Mouse (Mus musculus): ENCODE results near the gene Caprin1. TPM values are rescaled to one million over a fixed set of nuclear protein-coding genes. Genes with fewer than 3 reads are reported as not detected.

The Caprin1 gene
- polyA plus RNA-seq, 1 experiment from 2014 or later, result 337 TPM

- Histone ChIP-seq H3K36me3 (peaks cover 78% of the 10 kb centered on the region), H3K27me3 (no peaks in the 10 kb centered on the region), H3K9ac (no peak overlapping the region), H3K27ac (no peak overlapping the region), H3K4me3 (replicated peaks) (no peak overlapping the region), H3K4me2 (no peak overlapping the region), H3K4me1 (no peaks in the 10 kb centered on the region), H3K9me3 (replicated peaks) (no peaks in the 10 kb centered on the region)
- WGBS, result 88% methylated on average over 9 of the region's 9 CpGs
- ATAC-seq (replicated peaks; ENCODE audit: low FRiP score), result no peak
Measured at GRCm38 (mm10) chr2:103747891-103748290, 49.6 kb downstream of the Caprin1 start.

DNA sequence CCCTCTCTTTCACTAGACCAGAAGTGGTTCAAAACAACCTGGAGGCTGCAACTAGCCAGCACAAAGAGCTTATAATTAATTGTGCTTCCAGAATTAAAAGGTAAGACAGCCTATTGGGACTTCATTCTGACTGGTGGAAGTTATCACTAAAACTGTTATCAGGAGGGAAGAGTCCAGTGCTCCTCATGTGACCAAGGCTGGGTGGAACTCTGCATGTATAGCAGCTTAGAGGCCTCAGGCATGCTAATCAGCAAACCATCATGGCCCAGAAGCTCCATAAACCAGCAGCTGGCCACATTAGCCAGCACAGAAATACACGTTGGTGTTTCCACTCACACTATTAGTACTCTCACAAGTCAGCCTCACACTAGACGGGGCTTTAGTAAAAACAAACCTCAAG lies 50.7 kb downstream of the Caprin1 start:
- H3K9me3 ChIP-seq (replicated peaks), result no peaks in the 10 kb centered on the region
- H3K36me3 ChIP-seq, result peaks cover 77% of the 10 kb centered on the region
- no peak overlapping the region for H3K4me3 ChIP-seq (replicated peaks)
- H3K27ac ChIP-seq, result no peak overlapping the region
- no peaks in the 10 kb centered on the region for H3K27me3 ChIP-seq
- H3K4me1 ChIP-seq, result no peaks in the 10 kb centered on the region
- no peak for ATAC-seq (replicated peaks; ENCODE audit: low FRiP score)
- H3K9ac ChIP-seq, result no peak overlapping the region
- no peak overlapping the region for H3K4me2 ChIP-seq
- 87% methylated on average over 2 of the region's 2 CpGs for WGBS

DNA sequence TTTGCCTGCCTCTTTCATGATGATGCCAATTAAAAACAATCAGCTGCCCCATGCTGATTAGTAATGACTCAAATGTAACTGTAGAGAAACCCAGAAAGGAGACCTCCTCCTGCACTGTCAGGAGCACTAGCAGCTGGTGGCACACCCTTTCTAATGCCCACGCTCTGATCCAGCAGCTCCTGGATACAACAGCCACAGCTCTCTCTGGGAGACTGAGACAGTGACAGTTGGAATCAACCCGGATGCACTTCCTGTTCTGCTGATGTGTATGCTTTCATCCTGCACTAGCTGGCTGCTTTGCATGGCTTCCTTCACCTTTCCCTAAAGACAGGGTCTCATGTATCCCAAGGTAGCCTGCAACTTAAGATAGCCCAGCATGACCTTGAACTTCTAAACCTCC lies 51.4 kb downstream of the Caprin1 start:
- no peak overlapping the region for H3K4me3 ChIP-seq (replicated peaks)
- no peaks in the 10 kb centered on the region for H3K9me3 ChIP-seq (replicated peaks)
- peaks cover 74% of the 10 kb centered on the region for H3K36me3 ChIP-seq
- no peak overlapping the region for H3K27ac ChIP-seq
- no peak for ATAC-seq (replicated peaks; ENCODE audit: low FRiP score)
- H3K9ac ChIP-seq, result no peak overlapping the region
- 76% methylated on average over 2 of the region's 2 CpGs for WGBS
- H3K27me3 ChIP-seq, result no peaks in the 10 kb centered on the region
- no peaks in the 10 kb centered on the region for H3K4me1 ChIP-seq
- H3K4me2 ChIP-seq, result no peak overlapping the region

DNA sequence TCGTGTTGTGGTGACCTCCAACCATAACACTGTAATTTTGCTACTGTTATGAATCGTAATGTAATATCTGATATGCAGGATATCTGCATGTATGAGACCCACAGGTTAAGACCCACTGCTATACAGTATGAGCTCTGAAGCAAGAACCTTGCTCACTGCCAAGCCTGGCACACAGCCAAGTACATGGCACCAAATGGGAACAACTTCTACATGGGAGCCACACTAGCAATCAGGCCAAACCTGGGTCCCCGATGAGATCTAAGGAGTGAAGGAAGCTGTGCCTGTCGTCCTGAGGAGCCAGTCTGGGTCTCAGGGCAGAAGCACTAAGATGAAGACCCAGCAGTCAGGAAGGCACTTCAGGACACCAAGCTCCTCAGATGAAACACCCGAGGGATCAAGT lies 52.0 kb downstream of the Caprin1 start:
- no peak overlapping the region for H3K4me3 ChIP-seq (replicated peaks)
- H3K4me2 ChIP-seq, result no peak overlapping the region
- no peak overlapping the region for H3K9ac ChIP-seq
- no peak overlapping the region for H3K27ac ChIP-seq
- no peak for ATAC-seq (replicated peaks; ENCODE audit: low FRiP score)
- no peaks in the 10 kb centered on the region for H3K4me1 ChIP-seq
- 82% methylated on average over 5 of the region's 5 CpGs for WGBS
- no peaks in the 10 kb centered on the region for H3K27me3 ChIP-seq
- H3K36me3 ChIP-seq, result peaks cover 74% of the 10 kb centered on the region
- no peaks in the 10 kb centered on the region for H3K9me3 ChIP-seq (replicated peaks)

- Histone ChIP-seq H3K27ac (no peak overlapping the region), H3K4me2 (no peak overlapping the region), H3K4me1 (no peaks in the 10 kb centered on the region), H3K36me3 (peaks cover 73% of the 10 kb centered on the region), H3K27me3 (no peaks in the 10 kb centered on the region), H3K9me3 (replicated peaks) (no peaks in the 10 kb centered on the region), H3K9ac (no peak overlapping the region), H3K4me3 (replicated peaks) (no peak overlapping the region)
- ATAC-seq (replicated peaks; ENCODE audit: low FRiP score), result no peak
- WGBS, result 85% methylated on average over 7 of the region's 7 CpGs
Measured at GRCm38 (mm10) chr2:103743988-103744387, 53.5 kb downstream of the Caprin1 start.

GRCm38 (mm10) chr2:103743536-103743935 lies 53.9 kb downstream of the Caprin1 start:
- Histone ChIP-seq H3K4me2 (no peak overlapping the region), H3K27me3 (no peaks in the 10 kb centered on the region), H3K9me3 (replicated peaks) (no peaks in the 10 kb centered on the region), H3K4me1 (no peaks in the 10 kb centered on the region), H3K36me3 (peaks cover 75% of the 10 kb centered on the region), H3K27ac (no peak overlapping the region), H3K4me3 (replicated peaks) (no peak overlapping the region), H3K9ac (no peak overlapping the region)
- ATAC-seq (replicated peaks; ENCODE audit: low FRiP score), result no peak
- WGBS, result 94% methylated on average over 2 of the region's 2 CpGs

GRCm38 (mm10) chr2:103742821-103743220 lies 54.6 kb downstream of the Caprin1 start:
- Histone ChIP-seq H3K36me3 (peaks cover 71% of the 10 kb centered on the region), H3K27ac (no peak overlapping the region), H3K9me3 (replicated peaks) (no peaks in the 10 kb centered on the region), H3K4me2 (no peak overlapping the region), H3K4me3 (replicated peaks) (no peak overlapping the region), H3K27me3 (no peaks in the 10 kb centered on the region), H3K4me1 (no peaks in the 10 kb centered on the region), H3K9ac (no peak overlapping the region)
- no peak for ATAC-seq (replicated peaks; ENCODE audit: low FRiP score)
- WGBS, result 97% methylated on average over 6 of the region's 6 CpGs

GRCm38 (mm10) chr2:103731423-103731822 lies 66.0 kb downstream of the Caprin1 start:
- WGBS, result 93% methylated on average over 6 of the region's 6 CpGs
- Histone ChIP-seq H3K27ac (no peak overlapping the region), H3K27me3 (no peaks in the 10 kb centered on the region), H3K4me1 (no peaks in the 10 kb centered on the region), H3K4me2 (no peak overlapping the region), H3K9me3 (replicated peaks) (no peaks in the 10 kb centered on the region), H3K9ac (no peak overlapping the region), H3K36me3 (peaks cover 94% of the 10 kb centered on the region), H3K4me3 (replicated peaks) (no peak overlapping the region)
- no peak for ATAC-seq (replicated peaks; ENCODE audit: low FRiP score)

GRCm38 (mm10) chr2:103730999-103731398 lies 66.5 kb downstream of the Caprin1 start:
- H3K9ac ChIP-seq, result no peak overlapping the region
- H3K36me3 ChIP-seq, result peaks cover 94% of the 10 kb centered on the region
- WGBS, result 86% methylated on average over 8 of the region's 8 CpGs
- no peak overlapping the region for H3K4me3 ChIP-seq (replicated peaks)
- no peak overlapping the region for H3K4me2 ChIP-seq
- no peaks in the 10 kb centered on the region for H3K4me1 ChIP-seq
- H3K9me3 ChIP-seq (replicated peaks), result no peaks in the 10 kb centered on the region
- no peaks in the 10 kb centered on the region for H3K27me3 ChIP-seq
- H3K27ac ChIP-seq, result no peak overlapping the region
- ATAC-seq (replicated peaks; ENCODE audit: low FRiP score), result no peak

GRCm38 (mm10) chr2:103728027-103728540 lies 69.4 kb downstream of the Caprin1 start:
- no peak overlapping the region for H3K9ac ChIP-seq
- no peak for ATAC-seq (replicated peaks; ENCODE audit: low FRiP score)
- no peaks in the 10 kb centered on the region for H3K9me3 ChIP-seq (replicated peaks)
- no peak overlapping the region for H3K4me2 ChIP-seq
- peaks cover 94% of the 10 kb centered on the region for H3K36me3 ChIP-seq
- H3K27ac ChIP-seq, result no peak overlapping the region
- H3K27me3 ChIP-seq, result no peaks in the 10 kb centered on the region
- 83% methylated on average over 12 of the region's 12 CpGs for WGBS
- no peaks in the 10 kb centered on the region for H3K4me1 ChIP-seq
- H3K4me3 ChIP-seq (replicated peaks), result no peak overlapping the region

DNA sequence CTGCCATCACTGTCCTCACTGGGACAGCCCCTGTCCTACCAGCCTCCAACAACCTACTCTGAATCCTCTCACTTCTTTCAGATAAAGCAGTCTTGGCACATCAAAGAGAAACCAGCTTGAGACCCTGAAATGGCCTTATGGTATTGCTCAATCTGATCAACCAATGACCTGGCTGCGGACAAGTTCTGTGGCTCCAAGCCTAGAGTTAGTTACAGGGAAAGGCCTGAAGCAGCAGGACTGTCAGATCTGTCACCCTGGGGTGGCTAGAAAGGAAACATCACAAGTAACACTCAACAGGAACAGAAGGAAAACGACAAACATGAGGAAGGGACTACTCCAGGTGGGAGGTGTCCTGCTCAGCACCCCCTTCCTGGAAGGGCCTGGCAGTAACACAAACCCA lies 72.9 kb downstream of the Caprin1 start:
- no peaks in the 10 kb centered on the region for H3K4me1 ChIP-seq
- H3K27me3 ChIP-seq, result no peaks in the 10 kb centered on the region
- peaks cover 91% of the 10 kb centered on the region for H3K36me3 ChIP-seq
- H3K9ac ChIP-seq, result no peak overlapping the region
- H3K4me3 ChIP-seq (replicated peaks), result no peak overlapping the region
- H3K27ac ChIP-seq, result no peak overlapping the region
- H3K9me3 ChIP-seq (replicated peaks), result no peaks in the 10 kb centered on the region
- ATAC-seq (replicated peaks; ENCODE audit: low FRiP score), result no peak
- 83% methylated on average over 2 of the region's 2 CpGs for WGBS
- no peak overlapping the region for H3K4me2 ChIP-seq

DNA sequence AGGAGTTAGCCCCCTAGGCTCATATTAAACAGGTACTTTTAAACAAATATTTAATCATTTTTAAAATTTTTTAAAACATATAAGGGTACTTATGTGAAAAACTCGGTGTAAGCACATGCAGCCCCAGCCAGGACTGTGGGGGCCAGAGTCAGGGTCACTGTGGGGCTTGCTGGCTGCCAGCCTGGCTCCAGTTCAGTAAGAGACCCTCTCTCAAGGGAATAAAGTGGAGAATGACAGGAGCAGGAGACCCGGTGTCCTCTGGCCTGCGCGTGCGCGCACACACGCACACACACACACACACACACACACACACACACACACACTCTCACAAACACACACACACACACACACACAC lies 78.2 kb downstream of the Caprin1 start:
- ATAC-seq (replicated peaks; ENCODE audit: low FRiP score), result no peak
- H3K4me2 ChIP-seq, result no peak overlapping the region
- 91% methylated on average over 7 of the region's 7 CpGs for WGBS
- no peaks in the 10 kb centered on the region for H3K4me1 ChIP-seq
- H3K27ac ChIP-seq, result no peak overlapping the region
- H3K9me3 ChIP-seq (replicated peaks), result no peaks in the 10 kb centered on the region
- peaks cover 70% of the 10 kb centered on the region for H3K36me3 ChIP-seq
- no peak overlapping the region for H3K4me3 ChIP-seq (replicated peaks)
- no peak overlapping the region for H3K9ac ChIP-seq
- H3K27me3 ChIP-seq, result no peaks in the 10 kb centered on the region

- Histone ChIP-seq H3K4me3 (replicated peaks) (no peak overlapping the region), H3K36me3 (peaks cover 66% of the 10 kb centered on the region), H3K27me3 (no peaks in the 10 kb centered on the region), H3K4me2 (no peak overlapping the region), H3K9ac (no peak overlapping the region), H3K9me3 (replicated peaks) (no peaks in the 10 kb centered on the region), H3K4me1 (no peaks in the 10 kb centered on the region), H3K27ac (no peak overlapping the region)
- peak; percentile 60; the same call in 1 of the 2 replicates for ATAC-seq (replicated peaks; ENCODE audit: low FRiP score)
- WGBS, result 62% methylated on average over 8 of the region's 8 CpGs
Measured at GRCm38 (mm10) chr2:103718594-103719291, 78.7 kb downstream of the Caprin1 start.
